Mouse (Mus musculus) liver, adult 2 months (tissue): ENCODE data around the gene Pou2f3. TPM values are rescaled to one million over a fixed set of nuclear protein-coding genes. Genes with fewer than 3 reads are reported as not detected.

ENCODE experiments used
- DNase-seq: peaks from one replicate; pipeline ENCODE4 v3.0.0-alpha.2; 2011; ENCODE audit warnings: low read depth, low spot score; ENCODE audit errors: extremely low read depth
- H3K27ac ChIP-seq: fragments of 200-500 bp; replicated peaks from 2 replicates; pipeline ENCODE4 v1.5.1; 2012; ENCODE audit warnings: low read depth, mild to moderate bottlenecking, control low read depth, inconsistent platforms, low read length; ENCODE audit not compliant: insufficient read depth
- H3K27me3 ChIP-seq: fragments of 200-500 bp; 2 replicates; pipeline ENCODE4 v1.6.1; 2012; ENCODE audit warnings: mild to moderate bottlenecking, moderate library complexity, low read length, inconsistent platforms; ENCODE audit not compliant: control insufficient read depth, insufficient read depth
- H3K36me3 ChIP-seq: fragments of 200-500 bp; 2 replicates; pipeline ENCODE4 v1.6.1; 2012; ENCODE audit warnings: low read length, inconsistent platforms; ENCODE audit not compliant: control insufficient read depth, insufficient read depth
- H3K4me1 ChIP-seq: fragments of 200-500 bp; 2 replicates; pipeline ENCODE4 v1.6.1; 2011; ENCODE audit warnings: low read length; ENCODE audit not compliant: control insufficient read depth, insufficient read depth
- H3K4me3 ChIP-seq: fragments of 200-500 bp; 2 replicates; pipeline ENCODE4 v1.5.1; 2011; ENCODE audit warnings: low read depth, mild to moderate bottlenecking, control low read depth, low read length, moderate library complexity; ENCODE audit not compliant: insufficient read depth
- H3K79me2 ChIP-seq: fragments of 200-500 bp; 2 replicates; pipeline ENCODE4 v1.6.1; 2012; ENCODE audit warnings: inconsistent platforms, mild to moderate bottlenecking, low read length, moderate library complexity; ENCODE audit not compliant: control insufficient read depth, insufficient read depth
- H3K9ac ChIP-seq: fragments of 200-500 bp; 2 replicates; pipeline ENCODE4 v1.6.1; 2012; ENCODE audit warnings: low read depth, mild to moderate bottlenecking, control low read depth, inconsistent platforms, low read length
- CTCF ChIP-seq: fragments of 200-500 bp; IDR thresholded peaks from 2 replicates; pipeline ENCODE4 v1.5.1; 2011; ENCODE audit warnings: low read depth, low read length, control low read depth
- POLR2A ChIP-seq: fragments of 200-500 bp; IDR thresholded peaks from 2 replicates; pipeline ENCODE4 v1.6.1; 2011; ENCODE audit warnings: low read length, control low read depth; ENCODE audit not compliant: insufficient read depth; ENCODE audit errors: extremely low read depth
- WGBS: fragments of 180-500 bp; shearing (Covaris S2); methylation state at CpG from one replicate; pipeline ENCODE4 v1.1.7; 2018; 5-methylcytosine and 5-hydroxymethylcytosine counted together
- polyA plus RNA-seq: library from polyadenylated mRNA; depleted of rRNA; stranded (reverse); fragments of >200 nt; gene quantifications from 2 replicates; pipeline ENCODE4 v1.2.3, GENCODE M21; 2012
- total RNA-seq: library from RNA; depleted of rRNA; stranded (reverse); fragments of >200 nt; gene quantifications from 2 replicates; pipeline ENCODE4 v1.2.3, GENCODE M21; 2014

The Pou2f3 gene
- total and polyA plus RNA-seq, 2 experiments = not detected

- peaks cover 44% of the 10 kb centered on the region for H3K4me1 ChIP-seq
- peaks cover 49% of the 10 kb centered on the region for H3K79me2 ChIP-seq
- peak overlapping the region; percentile 89 for H3K27ac ChIP-seq
- peaks cover 35% of the 10 kb centered on the region for H3K36me3 ChIP-seq
- no peak overlapping the region for H3K4me3 ChIP-seq
- no peaks in the 10 kb centered on the region for H3K27me3 ChIP-seq
- 24% methylated on average over 5 of the region's 5 CpGs for WGBS
- no peak for DNase-seq
- TF ChIP-seq POLR2A = no peak
- no peak for TF ChIP-seq CTCF
- peak overlapping the region; percentile 97 for H3K9ac ChIP-seq
These were observed 24.3 kb upstream of the Pou2f3 start for GRCm38 (mm10) chr9:43234496-43234895.

- no peaks in the 10 kb centered on the region for H3K27me3 ChIP-seq
- H3K9ac ChIP-seq = peak overlapping the region; percentile 97
- no peak overlapping the region for H3K4me3 ChIP-seq
- H3K79me2 ChIP-seq = peaks cover 39% of the 10 kb centered on the region
- TF ChIP-seq POLR2A (no peak), CTCF (no peak)
- DNase-seq = no peak
- 76% methylated on average over 1 of the region's 1 CpGs for WGBS
- H3K36me3 ChIP-seq = peaks cover 35% of the 10 kb centered on the region
- peaks cover 53% of the 10 kb centered on the region for H3K4me1 ChIP-seq
- H3K27ac ChIP-seq = peak overlapping the region; percentile 89
These were observed 23.3 kb upstream of the Pou2f3 start for GRCm38 (mm10) chr9:43233515-43233914.

DNA sequence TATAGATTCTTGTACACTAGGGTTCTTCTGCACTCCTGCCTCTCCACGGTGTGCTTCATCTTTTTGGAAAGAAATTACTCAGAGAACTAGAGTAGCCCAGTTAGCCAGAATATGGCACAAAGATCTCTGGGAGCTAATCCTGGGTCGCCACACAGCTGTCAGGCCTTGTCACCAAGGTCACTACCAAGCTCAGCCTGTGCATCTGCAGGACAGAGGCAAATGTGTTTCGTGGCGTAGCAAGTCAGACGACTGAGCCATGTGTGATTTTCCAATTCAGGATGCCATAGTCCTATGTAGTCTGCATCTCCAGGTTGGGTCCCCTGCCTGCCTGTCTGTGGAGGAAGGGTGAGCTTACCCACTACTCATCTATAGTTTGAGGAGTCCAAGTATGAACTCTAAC lies 22.9 kb upstream of the Pou2f3 start:
- WGBS = 8% methylated on average over 5 of the region's 5 CpGs
- peaks cover 34% of the 10 kb centered on the region for H3K79me2 ChIP-seq
- H3K36me3 ChIP-seq = peaks cover 35% of the 10 kb centered on the region
- TF ChIP-seq POLR2A = no peak
- no peak for TF ChIP-seq CTCF
- no peaks in the 10 kb centered on the region for H3K27me3 ChIP-seq
- H3K4me1 ChIP-seq = peaks cover 56% of the 10 kb centered on the region
- DNase-seq = peak; percentile 71
- H3K4me3 ChIP-seq = no peak overlapping the region
- H3K9ac ChIP-seq = peak overlapping the region; percentile 97
- H3K27ac ChIP-seq = peak overlapping the region; percentile 89

- H3K79me2 ChIP-seq = peaks cover 27% of the 10 kb centered on the region; the same call in 1 of the 2 replicates
- DNase-seq = peak; percentile 88
- TF ChIP-seq POLR2A (no peak), CTCF (no peak)
- peak overlapping the region; percentile 78 for H3K9ac ChIP-seq
- no peaks in the 10 kb centered on the region for H3K27me3 ChIP-seq
- 9% methylated on average over 5 of the region's 5 CpGs for WGBS
- H3K4me1 ChIP-seq = peaks cover 60% of the 10 kb centered on the region
- H3K27ac ChIP-seq = peak overlapping the region; percentile 89
- H3K4me3 ChIP-seq = peak overlapping the region; percentile 8; the same call in 1 of the 2 replicates
- peaks cover 37% of the 10 kb centered on the region for H3K36me3 ChIP-seq
These were observed 22.1 kb upstream of the Pou2f3 start for GRCm38 (mm10) chr9:43232286-43232685.

GRCm38 (mm10) chr9:43231805-43232204 lies 21.6 kb upstream of the Pou2f3 start:
- H3K79me2 ChIP-seq = peaks cover 26% of the 10 kb centered on the region; the same call in 1 of the 2 replicates
- peak overlapping the region; percentile 89 for H3K27ac ChIP-seq
- DNase-seq = peak; percentile 88
- H3K4me1 ChIP-seq = peaks cover 64% of the 10 kb centered on the region
- TF ChIP-seq POLR2A (peak; percentile 57; the same call in 1 of the 2 replicates), CTCF (no peak)
- H3K9ac ChIP-seq = peak overlapping the region; percentile 78
- H3K4me3 ChIP-seq = peak overlapping the region; percentile 49
- H3K36me3 ChIP-seq = peaks cover 40% of the 10 kb centered on the region
- WGBS = 17% methylated on average over 4 of the region's 4 CpGs
- no peaks in the 10 kb centered on the region for H3K27me3 ChIP-seq

DNA sequence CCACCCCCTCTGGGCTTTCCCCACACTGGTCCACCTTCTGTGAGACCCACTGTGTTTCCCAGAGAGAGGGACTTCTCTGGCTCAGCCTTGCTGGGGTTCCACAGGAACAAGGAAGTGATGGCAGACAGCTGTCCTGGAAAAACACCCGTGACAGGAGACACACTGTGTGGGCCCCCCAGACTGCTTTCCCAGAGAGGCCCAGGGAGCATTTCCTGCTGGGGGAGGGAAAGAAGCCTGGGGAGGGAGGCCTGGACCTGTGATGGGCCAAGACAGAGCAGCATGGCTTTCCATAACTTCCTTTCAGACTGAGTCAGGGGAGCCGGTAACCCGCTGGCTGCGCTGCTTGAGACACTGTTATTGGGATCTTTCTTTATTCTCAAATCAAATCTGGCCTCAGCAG lies 20.7 kb upstream of the Pou2f3 start:
- no peak overlapping the region for H3K4me3 ChIP-seq
- peaks cover 26% of the 10 kb centered on the region; the same call in 1 of the 2 replicates for H3K79me2 ChIP-seq
- H3K27ac ChIP-seq = peak overlapping the region; percentile 89
- peak overlapping the region; percentile 71 for H3K9ac ChIP-seq
- 45% methylated on average over 4 of the region's 4 CpGs for WGBS
- H3K4me1 ChIP-seq = peaks cover 71% of the 10 kb centered on the region
- no peaks in the 10 kb centered on the region for H3K27me3 ChIP-seq
- DNase-seq = peak; percentile 34
- no peak for TF ChIP-seq CTCF
- no peak for TF ChIP-seq POLR2A
- peaks cover 36% of the 10 kb centered on the region for H3K36me3 ChIP-seq
